Mouse (Mus musculus): ENCODE measurements around the gene 1700010I14Rik. TPM values are rescaled to one million over a fixed set of nuclear protein-coding genes. Genes with fewer than 3 reads are reported as not detected.

Gene 1700010I14Rik
- polyA plus RNA-seq, 1 experiment from 2014 or later: 1.0 TPM

- no peak overlapping the region for H3K9ac ChIP-seq (ENCODE audit: low read length)
- WGBS: 83% methylated on average over 6 of the region's 6 CpGs
- no peaks in the 10 kb centered on the region for H3K4me1 ChIP-seq (replicated peaks; ENCODE audit: control insufficient read depth, insufficient read depth, low read length)
- DNase-seq (ENCODE audit: low spot score) (no peak), ATAC-seq (replicated peaks; ENCODE audit: low FRiP score, low TSS enrichment, low read depth) (no peak)
- H3K36me3 ChIP-seq (ENCODE audit: control insufficient read depth, insufficient read depth, low read length): no peaks in the 10 kb centered on the region
- H3K4me3 ChIP-seq (ENCODE audit: low read depth, low read length): no peak overlapping the region
- H3K27me3 ChIP-seq (replicated peaks; ENCODE audit: control insufficient read depth, insufficient read depth, low read length): no peaks in the 10 kb centered on the region
- H3K4me2 ChIP-seq (ENCODE audit: low read length): no peak overlapping the region
- no peaks in the 10 kb centered on the region for H3K9me3 ChIP-seq (ENCODE audit: control insufficient read depth, low read length)
- no peak overlapping the region for H3K27ac ChIP-seq (ENCODE audit: low read depth)
These were observed 44.4 kb downstream of the 1700010I14Rik start for GRCm38 (mm10) chr17:9032362-9033044.

GRCm38 (mm10) chr17:9033511-9033910, 45.4 kb downstream of the 1700010I14Rik start:
- no peak for DNase-seq (ENCODE audit: low spot score)
- no peak overlapping the region for H3K4me2 ChIP-seq (ENCODE audit: low read length)
- ATAC-seq (replicated peaks; ENCODE audit: low FRiP score, low TSS enrichment, low read depth): no peak
- WGBS: 82% methylated on average over 5 of the region's 5 CpGs
- H3K4me1 ChIP-seq (replicated peaks; ENCODE audit: control insufficient read depth, insufficient read depth, low read length): no peaks in the 10 kb centered on the region
- no peaks in the 10 kb centered on the region for H3K9me3 ChIP-seq (ENCODE audit: control insufficient read depth, low read length)
- H3K27me3 ChIP-seq (replicated peaks; ENCODE audit: control insufficient read depth, insufficient read depth, low read length): no peaks in the 10 kb centered on the region
- H3K9ac ChIP-seq (ENCODE audit: low read length): no peak overlapping the region
- H3K4me3 ChIP-seq (ENCODE audit: low read depth, low read length): no peak overlapping the region
- no peak overlapping the region for H3K27ac ChIP-seq (ENCODE audit: low read depth)
- H3K36me3 ChIP-seq (ENCODE audit: control insufficient read depth, insufficient read depth, low read length): no peaks in the 10 kb centered on the region

GRCm38 (mm10) chr17:9035561-9036348, 47.6 kb downstream of the 1700010I14Rik start:
- Histone ChIP-seq H3K27me3 (replicated peaks; ENCODE audit: control insufficient read depth, insufficient read depth, low read length) (no peaks in the 10 kb centered on the region), H3K4me2 (ENCODE audit: low read length) (no peak overlapping the region), H3K4me3 (ENCODE audit: low read depth, low read length) (no peak overlapping the region), H3K9me3 (ENCODE audit: control insufficient read depth, low read length) (no peaks in the 10 kb centered on the region), H3K36me3 (ENCODE audit: control insufficient read depth, insufficient read depth, low read length) (no peaks in the 10 kb centered on the region), H3K27ac (ENCODE audit: low read depth) (no peak overlapping the region), H3K4me1 (replicated peaks; ENCODE audit: control insufficient read depth, insufficient read depth, low read length) (no peaks in the 10 kb centered on the region), H3K9ac (ENCODE audit: low read length) (no peak overlapping the region)
- DNase-seq (ENCODE audit: low spot score) (no peak), ATAC-seq (replicated peaks; ENCODE audit: low FRiP score, low TSS enrichment, low read depth) (no peak)
- 61% methylated on average over 8 of the region's 8 CpGs for WGBS

DNA sequence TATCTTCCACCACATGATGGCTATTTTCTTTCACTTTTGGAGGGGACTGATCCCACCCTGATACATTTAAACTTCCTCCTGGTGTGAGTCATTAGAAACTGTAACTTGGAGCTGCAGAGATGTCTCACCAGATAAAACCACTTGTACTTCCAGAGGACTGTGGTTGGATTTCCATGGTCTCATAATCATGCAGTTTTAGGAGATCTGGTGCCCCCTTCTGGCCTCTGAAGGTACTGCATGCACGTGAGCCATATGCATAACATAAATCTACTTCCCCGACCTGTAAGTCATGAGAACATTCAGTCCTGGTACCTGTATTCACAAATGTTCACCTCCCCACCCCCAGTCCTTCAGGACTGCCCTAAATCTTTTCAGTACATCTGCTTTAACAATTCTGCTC, 54.6 kb downstream of the 1700010I14Rik start:
- H3K36me3 ChIP-seq (ENCODE audit: control insufficient read depth, insufficient read depth, low read length): no peaks in the 10 kb centered on the region
- ATAC-seq (replicated peaks; ENCODE audit: low FRiP score, low TSS enrichment, low read depth): no peak
- H3K4me1 ChIP-seq (replicated peaks; ENCODE audit: control insufficient read depth, insufficient read depth, low read length): no peaks in the 10 kb centered on the region
- DNase-seq (ENCODE audit: low spot score): peak; percentile 64
- H3K27ac ChIP-seq (ENCODE audit: low read depth): no peak overlapping the region
- no peak overlapping the region for H3K9ac ChIP-seq (ENCODE audit: low read length)
- no peaks in the 10 kb centered on the region for H3K9me3 ChIP-seq (ENCODE audit: control insufficient read depth, low read length)
- H3K4me3 ChIP-seq (ENCODE audit: low read depth, low read length): no peak overlapping the region
- no peak overlapping the region for H3K4me2 ChIP-seq (ENCODE audit: low read length)
- WGBS: 33% methylated on average over 2 of the region's 2 CpGs
- no peaks in the 10 kb centered on the region for H3K27me3 ChIP-seq (replicated peaks; ENCODE audit: control insufficient read depth, insufficient read depth, low read length)

DNA sequence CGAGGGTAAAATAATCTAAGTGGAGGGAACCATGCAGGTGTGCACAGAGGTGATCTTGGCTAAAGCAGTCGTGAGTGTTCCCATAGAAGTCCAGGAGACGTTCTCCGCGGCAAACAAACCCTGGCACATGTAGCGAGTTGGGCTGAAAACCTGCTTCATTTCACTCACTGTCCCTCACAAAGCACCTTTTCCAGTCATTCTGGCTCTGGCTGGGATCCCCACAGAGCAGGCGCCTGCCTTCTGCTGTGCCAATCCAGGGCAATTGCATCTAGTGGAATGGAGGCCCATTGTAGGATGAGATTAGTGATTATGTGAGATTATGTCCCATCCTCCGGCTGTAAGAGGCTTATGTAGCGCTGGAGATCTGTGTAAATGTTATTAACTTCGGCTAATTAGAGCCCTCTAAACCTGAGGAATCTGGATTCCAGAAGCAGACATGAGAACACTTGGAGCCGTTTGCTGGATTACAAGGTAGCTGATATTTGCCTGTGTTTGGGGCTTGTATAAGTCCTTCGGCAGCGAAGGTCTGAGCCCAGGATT, 64.4 kb downstream of the 1700010I14Rik start:
- DNase-seq (ENCODE audit: low spot score) (no peak), ATAC-seq (replicated peaks; ENCODE audit: low FRiP score, low TSS enrichment, low read depth) (no peak)
- WGBS: 79% methylated on average over 13 of the region's 13 CpGs
- no peak overlapping the region for H3K9ac ChIP-seq (ENCODE audit: low read length)
- H3K4me1 ChIP-seq (replicated peaks; ENCODE audit: control insufficient read depth, insufficient read depth, low read length): no peaks in the 10 kb centered on the region
- no peaks in the 10 kb centered on the region for H3K27me3 ChIP-seq (replicated peaks; ENCODE audit: control insufficient read depth, insufficient read depth, low read length)
- no peak overlapping the region for H3K27ac ChIP-seq (ENCODE audit: low read depth)
- H3K36me3 ChIP-seq (ENCODE audit: control insufficient read depth, insufficient read depth, low read length): no peaks in the 10 kb centered on the region
- no peak overlapping the region for H3K4me2 ChIP-seq (ENCODE audit: low read length)
- no peak overlapping the region for H3K4me3 ChIP-seq (ENCODE audit: low read depth, low read length)
- no peaks in the 10 kb centered on the region for H3K9me3 ChIP-seq (ENCODE audit: control insufficient read depth, low read length)

DNA sequence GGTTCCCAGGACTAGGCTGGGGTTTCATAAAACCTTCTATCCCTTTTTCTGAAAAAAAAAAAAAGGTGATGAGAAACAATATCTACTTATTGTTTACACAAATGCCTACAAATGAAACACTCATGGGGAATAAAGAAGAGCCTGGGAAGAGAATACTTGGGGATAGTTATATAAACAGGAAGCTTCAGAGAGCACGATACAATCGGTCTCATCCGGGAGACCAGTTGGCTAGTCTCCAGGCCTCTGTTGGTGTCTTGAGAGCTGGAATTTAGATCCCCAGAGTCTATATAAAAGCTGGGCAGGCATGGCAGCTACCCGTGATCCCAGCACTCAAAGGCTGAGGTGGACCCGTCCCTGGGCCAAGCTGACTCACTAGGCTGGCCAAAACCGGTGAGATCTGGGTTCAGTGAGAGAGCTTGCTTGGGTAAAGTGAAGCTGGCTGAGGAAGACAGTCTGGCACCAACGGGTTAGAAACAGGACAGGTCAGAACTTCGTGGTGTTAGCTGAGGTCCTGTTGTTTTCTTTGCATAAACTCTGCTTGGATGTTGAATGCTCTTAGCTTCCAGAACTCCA, 71.3 kb downstream of the 1700010I14Rik start:
- Histone ChIP-seq H3K36me3 (ENCODE audit: control insufficient read depth, insufficient read depth, low read length) (no peaks in the 10 kb centered on the region), H3K27me3 (replicated peaks; ENCODE audit: control insufficient read depth, insufficient read depth, low read length) (no peaks in the 10 kb centered on the region), H3K9me3 (ENCODE audit: control insufficient read depth, low read length) (no peaks in the 10 kb centered on the region), H3K4me2 (ENCODE audit: low read length) (no peak overlapping the region), H3K4me3 (ENCODE audit: low read depth, low read length) (no peak overlapping the region), H3K4me1 (replicated peaks; ENCODE audit: control insufficient read depth, insufficient read depth, low read length) (no peaks in the 10 kb centered on the region; the same call in 1 of the 2 replicates), H3K27ac (ENCODE audit: low read depth) (0 out of 2 replicates have a peak overlapping the region, but pooled peaks have one; percentile 11), H3K9ac (ENCODE audit: low read length) (no peak overlapping the region)
- ATAC-seq (replicated peaks; ENCODE audit: low FRiP score, low TSS enrichment, low read depth) (no peak), DNase-seq (ENCODE audit: low spot score) (no peak)
- 51% methylated on average over 8 of the region's 8 CpGs for WGBS

All from intestine, embryonic 14.5 days (tissue).